Mouse (Mus musculus) midbrain, embryonic 11.5 days (tissue): Measurements from ENCODE around the gene Wfdc15a. TPM values are rescaled to one million over a fixed set of nuclear protein-coding genes. Genes with fewer than 3 reads are reported as not detected.

Source experiments
- polyA plus RNA-seq: library from polyadenylated mRNA; unstranded; fragments of >200 nt; fragmentation: Nextera tagmentation; extraction: Ambion mirVana; gene quantifications from 2 replicates; pipeline ENCODE4 v1.2.1, GENCODE M21; 2014

The Wfdc15a gene
- polyA plus RNA-seq, 1 experiment from 2014 or later = not detected

Other genes starting within 250 kb of the Wfdc15a start
- gene Ywhab, start 205.2 kb downstream of the Wfdc15a start, polyA plus RNA-seq = 352 and 354 TPM in 2 replicates
- 0.51 and 1.1 TPM in 2 replicates for gene Pabpc1l, start 174.7 kb downstream of the Wfdc15a start, polyA plus RNA-seq
- gene Stk4, start 129.8 kb downstream of the Wfdc15a start, polyA plus RNA-seq = 33.2 and 36.7 TPM in 2 replicates
- 48.2 and 50.0 TPM in 2 replicates for gene Tomm34, start 129.0 kb downstream of the Wfdc15a start, polyA plus RNA-seq
- gene Kcns1, start 29.0 kb downstream of the Wfdc15a start, polyA plus RNA-seq = 0.07 TPM in 1 of 2 replicates, not detected in the other
- gene Wfdc5, start 17.4 kb downstream of the Wfdc15a start, polyA plus RNA-seq = not detected in 2 replicates
- gene Wfdc12, start 9.5 kb downstream of the Wfdc15a start, polyA plus RNA-seq = not detected in 2 replicates
- gene Wfdc15b, start 21.5 kb upstream of the Wfdc15a start, polyA plus RNA-seq = not detected in 2 replicates
- gene Svs2, start 38.3 kb upstream of the Wfdc15a start, polyA plus RNA-seq = not detected in 2 replicates
- not detected in 2 replicates for gene Svs3b, start 56.5 kb upstream of the Wfdc15a start, polyA plus RNA-seq
- not detected in 2 replicates for gene Svs4, start 78.3 kb upstream of the Wfdc15a start, polyA plus RNA-seq
- gene Svs3a, start 89.1 kb upstream of the Wfdc15a start, polyA plus RNA-seq = not detected in 2 replicates
- not detected in 2 replicates for gene Svs6, start 116.6 kb upstream of the Wfdc15a start, polyA plus RNA-seq
- gene Svs5, start 132.6 kb upstream of the Wfdc15a start, polyA plus RNA-seq = not detected in 2 replicates
- gene Slpi, start 189.0 kb upstream of the Wfdc15a start, polyA plus RNA-seq = 0.37 and 0.52 TPM in 2 replicates
- not detected in 2 replicates for gene Rbpjl, start 203.0 kb upstream of the Wfdc15a start, polyA plus RNA-seq
- gene Matn4, start 205.0 kb upstream of the Wfdc15a start, polyA plus RNA-seq = 0.10 and 0.23 TPM in 2 replicates
- gene Sdc4, start 243.8 kb upstream of the Wfdc15a start, polyA plus RNA-seq = 9.7 and 9.9 TPM in 2 replicates